Comparison of ENCODE assay signal across 17 mouse cellular contexts in genomic region chr2:131761507-131761906, GRCm38 (mm10).
"Had no signal": no experiment of that assay in that cellular context is flagged by ENCODE, and none has a peak within 500 bp of the region (broad histone marks: within the 10 kb centered on the region; RNA-seq: fewer than 3 reads in every experiment).

No protein-coding gene starts in this region.

- H3K4me1 ChIP-seq: liver, embryonic 13.5 days; midbrain, embryonic 13.5 days had no signal

- H3K27ac ChIP-seq: kidney, postnatal 0 days; layer of hippocampus, adult 2 months; left cerebral cortex, adult 2 months; liver, embryonic 13.5 days; macrophage; midbrain, embryonic 13.5 days; stomach, postnatal 0 days had no signal

- H3K27me3 ChIP-seq: liver, embryonic 13.5 days; midbrain, embryonic 13.5 days had no signal

- H3K4me3 ChIP-seq: layer of hippocampus, adult 2 months; left cerebral cortex, adult 2 months; liver, embryonic 13.5 days; midbrain, embryonic 13.5 days had no signal

- H3K9ac ChIP-seq: liver, embryonic 13.5 days; midbrain, embryonic 13.5 days had no signal

- ATAC-seq: midbrain, embryonic 13.5 days; midbrain, embryonic 16.5 days had no signal

- H3K36me3 ChIP-seq: liver, embryonic 13.5 days; midbrain, embryonic 13.5 days had no signal

- DNase-seq: kidney, adult 2 months; kidney, postnatal 25 days; layer of hippocampus, adult 9-11 months; liver, embryonic 13.5 days; lung, adult 2 months; lung, postnatal 14 days; retina, postnatal 1 day; right cerebral cortex, postnatal 25 days; thymus, adult 2 months; thymus, postnatal 14 days had no signal

- H3K9me3 ChIP-seq: liver, embryonic 13.5 days; midbrain, embryonic 13.5 days had no signal

- H3K4me2 ChIP-seq: liver, embryonic 13.5 days; midbrain, embryonic 13.5 days had no signal
